Mouse (Mus musculus) 416B (cell line): Measurements from ENCODE around the gene Atic.

Experiments used
- DNase-seq: peaks from one replicate; pipeline ENCODE4 v3.0.0; 2011; ENCODE audit warnings: low read depth

Atic gene

DNA sequence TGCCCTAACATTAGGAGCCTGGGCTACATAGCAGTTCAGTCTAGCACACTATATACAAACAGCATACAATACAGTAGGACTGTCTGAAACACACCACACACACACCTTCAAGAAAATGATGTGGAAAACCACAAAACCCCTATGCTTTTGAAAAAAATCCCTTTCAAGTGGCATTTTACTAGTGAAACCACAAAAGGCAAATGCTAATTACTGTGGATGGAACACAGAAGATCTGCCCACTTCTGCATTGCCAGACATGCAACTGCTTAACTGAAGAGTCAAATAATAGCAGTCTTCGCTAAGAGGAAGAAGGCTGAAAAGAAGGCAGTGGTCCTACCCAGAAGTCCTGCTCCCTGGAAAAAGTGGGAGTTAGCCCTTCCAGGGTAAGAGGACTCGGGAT lies 37.3 kb downstream of the Atic start:
- DNase-seq = no peak

DNA sequence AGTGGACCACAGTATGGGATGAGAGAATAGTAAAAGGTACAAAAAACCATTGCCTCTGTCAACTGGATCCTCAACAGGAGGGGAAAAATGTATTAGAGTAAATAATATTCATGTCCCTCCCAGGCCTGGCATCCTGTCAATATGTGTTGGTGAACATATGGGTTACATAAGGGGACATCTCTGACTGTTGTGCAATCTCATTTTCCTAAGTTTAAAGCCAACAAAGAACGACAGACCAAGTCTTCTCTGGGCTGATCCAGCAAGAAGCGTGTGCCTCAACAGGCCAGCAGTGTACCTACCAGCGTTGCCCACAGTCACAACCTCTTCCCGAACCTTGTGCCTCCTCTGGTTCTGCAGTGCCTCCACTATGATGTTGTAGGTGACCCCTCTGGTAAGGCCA lies 38.4 kb downstream of the Atic start:
- no peak for DNase-seq

DNA sequence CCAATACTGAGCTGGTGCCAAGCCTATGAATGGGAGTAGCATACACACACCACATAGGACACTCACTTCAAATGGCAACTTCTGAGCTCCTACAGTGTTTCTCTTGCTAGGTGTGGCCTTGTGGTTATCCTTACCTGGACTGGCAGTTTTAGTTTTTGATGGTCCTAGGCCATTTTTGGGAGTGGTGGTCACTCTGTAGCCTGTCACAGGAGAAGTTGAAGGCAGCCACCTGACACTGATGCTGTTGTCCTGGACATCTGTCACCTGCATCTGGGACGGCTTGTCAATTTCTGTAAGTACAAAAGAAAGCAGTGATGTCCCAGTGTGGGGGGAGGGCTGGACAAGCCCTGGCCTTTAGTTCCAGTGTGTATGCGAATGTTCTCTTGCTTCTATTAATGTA lies 48.8 kb downstream of the Atic start:
- DNase-seq = no peak

DNA sequence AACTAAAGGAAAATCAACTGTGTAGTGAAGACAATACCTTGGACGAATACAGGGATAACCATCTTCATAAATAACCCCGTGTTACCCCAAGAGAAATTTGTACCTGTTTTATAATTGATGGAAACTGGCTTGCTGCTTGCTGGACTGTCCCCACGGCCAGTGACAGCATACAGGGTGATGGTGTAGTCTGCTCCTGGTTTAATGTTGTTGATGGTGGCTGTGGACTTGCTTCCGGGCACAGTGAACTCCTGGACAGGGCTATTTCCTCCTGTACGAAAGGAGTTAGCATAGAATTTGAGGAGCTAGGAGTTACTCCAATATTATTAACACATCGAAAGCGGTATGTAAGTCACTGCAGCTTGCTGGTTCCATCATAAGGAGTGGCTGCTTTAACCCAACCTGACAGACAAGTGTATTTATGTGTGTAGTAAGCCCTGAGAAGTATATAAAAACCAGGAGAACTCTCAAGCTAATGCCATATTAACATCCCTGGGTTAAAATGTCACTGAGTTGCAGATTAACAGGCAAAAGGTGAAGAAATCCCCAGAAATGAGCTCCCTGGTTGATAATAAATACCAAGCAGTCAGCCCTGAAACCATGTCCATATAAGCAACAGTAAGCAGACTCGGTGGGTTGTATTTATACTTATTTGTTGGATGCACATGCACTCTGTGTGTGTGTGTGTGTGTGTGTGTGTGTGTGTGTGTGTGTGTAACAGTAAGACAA lies 49.8 kb downstream of the Atic start:
- no peak for DNase-seq

DNA sequence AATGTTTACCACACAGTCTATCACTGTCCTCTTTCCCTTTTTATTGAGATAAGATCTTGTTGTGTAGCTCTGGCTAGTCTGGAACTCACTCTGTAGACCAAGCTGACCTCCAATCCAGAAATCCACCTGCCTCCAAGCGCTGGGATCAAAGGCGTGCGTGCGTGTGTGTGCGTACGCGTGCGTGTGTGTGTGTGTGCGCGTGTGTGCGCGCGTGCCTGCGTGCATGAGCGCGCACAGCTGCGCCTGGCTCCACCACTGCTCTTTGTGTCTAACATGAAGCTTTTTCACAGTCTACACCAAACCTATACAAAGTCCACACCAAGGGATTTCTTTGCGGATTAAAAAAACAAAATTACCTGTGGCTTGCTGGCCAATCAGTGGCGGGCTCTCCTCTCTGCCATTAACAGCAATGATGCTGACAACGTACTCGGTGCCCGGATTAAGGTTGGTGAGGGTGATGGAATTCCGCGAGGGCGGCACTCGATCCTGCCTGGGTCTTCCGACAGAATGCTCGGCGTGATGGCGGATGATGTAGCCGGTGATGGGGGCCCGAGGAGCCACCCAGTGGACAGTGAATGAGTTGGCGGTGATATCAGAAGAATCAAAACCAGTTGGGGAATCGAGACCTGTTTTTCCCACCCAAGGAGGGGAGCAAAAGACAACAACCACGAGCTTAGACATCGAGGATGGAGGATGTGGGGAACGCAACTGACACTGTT lies 52.3 kb downstream of the Atic start:
- DNase-seq = no peak

DNA sequence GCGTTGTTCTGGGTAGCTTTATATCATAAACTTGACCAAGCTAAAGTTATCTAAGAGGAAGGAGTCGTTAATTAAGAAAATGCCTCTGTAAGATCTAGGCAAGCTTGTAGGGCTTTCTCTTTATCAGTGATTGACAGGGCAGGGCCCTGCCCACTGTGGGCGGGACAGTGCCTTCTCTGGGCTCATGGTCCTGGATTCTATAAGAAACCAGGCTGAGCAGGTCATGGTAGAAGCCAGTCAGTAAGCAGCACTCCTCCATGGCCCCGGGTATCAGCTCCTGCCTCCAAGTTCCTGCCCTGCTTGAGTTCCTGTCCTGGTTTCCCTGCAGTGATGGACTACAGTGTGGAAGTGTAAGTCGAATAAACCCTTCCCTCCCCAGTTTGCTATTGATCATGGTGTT lies 53.0 kb downstream of the Atic start:
- DNase-seq = no peak

DNA sequence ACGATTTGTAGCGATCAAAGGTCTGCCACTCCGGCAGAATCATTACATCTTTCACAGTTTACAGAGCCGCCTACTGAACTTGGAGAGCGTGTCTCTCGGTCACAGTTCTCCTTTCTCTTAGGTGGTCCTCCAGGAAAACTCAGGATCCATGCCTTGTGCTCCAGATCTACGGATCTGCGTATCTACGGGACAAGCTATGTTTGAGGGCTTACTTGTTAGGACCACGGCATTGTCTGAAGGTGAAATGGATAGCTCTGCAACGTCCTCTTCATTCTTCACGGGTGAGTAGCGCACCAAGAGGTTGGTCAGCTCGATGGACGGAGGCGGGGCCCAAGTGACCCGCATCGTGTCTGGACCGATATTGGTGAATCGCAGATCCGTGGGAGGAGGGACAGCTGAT lies 55.3 kb downstream of the Atic start:
- DNase-seq = no peak

DNA sequence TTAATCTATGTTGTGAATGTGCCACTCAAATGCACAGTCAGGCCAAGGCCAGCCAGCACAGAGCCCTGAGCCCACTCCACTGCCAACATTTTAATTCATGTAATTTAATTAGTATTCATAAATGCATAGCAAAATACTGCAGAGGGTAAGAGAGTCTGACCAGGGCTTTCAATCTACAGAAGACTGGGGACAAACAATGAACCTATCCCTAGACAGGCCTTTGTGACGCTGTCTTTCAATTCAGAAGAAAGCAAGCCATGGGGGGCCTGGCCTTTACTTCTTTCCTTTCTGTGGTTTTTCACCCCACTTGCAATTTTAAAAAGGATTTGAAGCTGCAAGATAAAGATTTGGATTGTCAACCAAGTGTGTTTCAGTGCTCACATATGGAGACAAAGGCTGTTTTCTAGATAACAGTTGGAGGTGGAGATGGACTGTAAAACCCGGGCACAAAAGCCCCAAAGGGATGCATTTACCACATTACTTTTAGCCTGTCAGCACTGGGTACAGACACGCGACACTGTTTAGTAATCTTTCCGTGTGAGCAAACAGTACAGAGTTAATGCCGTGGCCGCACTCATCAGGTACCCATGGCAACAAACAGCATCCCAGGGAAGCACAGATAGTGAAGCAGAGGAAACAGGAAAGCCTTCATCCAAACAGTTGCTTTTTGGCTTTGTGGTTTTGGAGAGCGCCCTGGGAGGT lies 57.7 kb downstream of the Atic start:
- no peak for DNase-seq

DNA sequence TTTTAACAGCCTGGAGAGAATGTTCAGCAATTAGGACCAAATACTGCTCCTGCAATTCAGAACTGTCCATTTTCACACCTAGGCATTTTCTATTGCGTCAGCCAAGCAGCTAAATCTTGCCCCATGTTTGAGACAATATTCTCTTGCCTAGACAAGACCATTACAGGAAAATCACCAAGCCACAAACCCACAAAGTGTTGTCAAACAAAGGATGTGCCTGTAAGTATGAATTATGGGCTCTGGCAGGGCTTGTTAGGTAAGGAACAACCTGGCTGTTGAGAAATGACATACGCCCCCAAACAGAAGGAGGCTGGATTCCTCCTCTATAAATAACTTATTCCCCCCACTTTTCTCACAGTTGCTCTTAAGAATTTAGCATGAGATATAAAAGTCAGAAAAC lies 64.6 kb downstream of the Atic start:
- peak; percentile 3 for DNase-seq

DNA sequence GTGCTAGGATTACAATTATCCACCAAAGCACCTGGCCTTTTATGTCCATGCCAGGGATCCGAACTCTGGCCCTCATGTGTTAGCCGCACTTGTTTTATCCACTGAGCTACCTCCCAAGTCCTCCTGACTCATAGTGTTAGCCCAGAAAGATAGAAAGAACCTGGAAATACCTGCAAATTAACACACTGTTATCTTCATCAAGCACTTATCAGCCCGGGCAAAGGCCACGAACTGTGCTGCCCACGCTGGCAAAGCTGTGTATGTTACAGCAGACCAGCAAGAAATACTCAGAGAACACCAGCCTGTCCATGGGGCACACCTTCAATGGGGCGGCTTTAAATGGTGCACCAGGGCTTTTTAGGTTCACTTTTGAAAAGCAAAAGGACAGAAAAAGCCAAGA lies 66.7 kb downstream of the Atic start:
- no peak for DNase-seq
